Mouse (Mus musculus): Measurements from ENCODE around the gene Ocln. TPM values are rescaled to one million over a fixed set of nuclear protein-coding genes. Genes with fewer than 3 reads are reported as not detected.

The Ocln gene
- polyA plus RNA-seq, 1 experiment from 2014 or later: 76.9 TPM

DNA sequence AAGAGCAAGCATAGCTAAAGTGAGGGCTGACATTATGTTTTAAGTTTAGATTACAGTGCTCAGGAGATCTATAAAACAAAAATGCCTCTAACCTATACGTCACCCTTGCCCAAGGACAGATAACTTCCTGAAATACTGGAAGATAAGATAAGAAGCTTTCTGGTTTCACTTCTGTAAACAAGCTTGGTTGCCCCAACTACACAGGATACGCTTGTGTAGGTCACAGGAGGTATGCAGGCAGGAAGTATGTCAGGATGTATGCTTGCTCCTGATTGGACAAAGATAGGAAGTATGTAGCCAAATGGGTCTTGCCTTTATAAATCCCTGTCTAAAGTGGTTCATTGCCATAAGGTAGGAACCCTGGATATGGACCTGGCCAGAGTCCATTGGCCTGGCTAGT, 23.4 kb upstream of the Ocln start:
- Histone ChIP-seq H3K27ac (ENCODE audit: low read length) (peak overlapping the region; percentile 57), H3K4me1 (ENCODE audit: insufficient read depth, low read depth, low read length) (no peaks in the 10 kb centered on the region), H3K4me3 (ENCODE audit: low read depth, low read length) (no peak overlapping the region), H3K4me2 (replicated peaks; ENCODE audit: low read depth, low read length) (no peak overlapping the region), H3K9ac (replicated peaks; ENCODE audit: low read depth) (no peak overlapping the region), H3K36me3 (ENCODE audit: insufficient read depth, low read length) (no peaks in the 10 kb centered on the region), H3K27me3 (replicated peaks; ENCODE audit: insufficient read depth, low read length) (no peaks in the 10 kb centered on the region), H3K9me3 (ENCODE audit: low read length) (no peaks in the 10 kb centered on the region)
- TF ChIP-seq EP300 (IDR thresholded peaks at IDR 0.05) (peak; percentile 98), CTCF (IDR thresholded peaks at IDR 0.05) (no peak)
- 23% methylated on average over 2 of the region's 2 CpGs for WGBS
- DNase-seq (ENCODE audit: low spot score): peak; percentile 60
- ATAC-seq: peak; percentile 81

DNA sequence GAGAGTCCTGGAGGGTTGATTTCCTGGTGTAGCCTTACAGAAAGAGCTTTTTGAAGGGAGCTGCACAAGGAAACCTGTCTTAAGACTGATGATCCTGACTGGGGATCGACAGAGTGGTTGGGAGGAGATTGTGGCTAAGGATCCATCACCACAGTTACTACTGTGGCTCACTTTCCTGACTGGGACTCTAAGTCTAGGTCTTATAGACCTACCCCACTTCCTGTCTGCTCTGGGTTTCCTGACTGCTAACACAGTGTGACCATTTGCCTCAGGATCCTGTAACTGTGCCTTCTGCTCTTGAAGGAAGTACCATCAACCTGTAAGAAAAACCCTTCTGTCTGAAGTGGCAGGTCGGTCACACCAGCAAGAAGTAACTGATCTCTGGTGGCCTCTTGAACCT, 18.2 kb upstream of the Ocln start:
- ATAC-seq (no peak), DNase-seq (ENCODE audit: low spot score) (no peak)
- TF ChIP-seq CTCF (IDR thresholded peaks at IDR 0.05): no peak
- no peak for TF ChIP-seq EP300 (IDR thresholded peaks at IDR 0.05)
- no peaks in the 10 kb centered on the region for H3K36me3 ChIP-seq (ENCODE audit: insufficient read depth, low read length)
- H3K27me3 ChIP-seq (replicated peaks; ENCODE audit: insufficient read depth, low read length): no peaks in the 10 kb centered on the region
- no peaks in the 10 kb centered on the region for H3K4me1 ChIP-seq (ENCODE audit: insufficient read depth, low read depth, low read length)
- no peak overlapping the region for H3K9ac ChIP-seq (replicated peaks; ENCODE audit: low read depth)
- H3K9me3 ChIP-seq (ENCODE audit: low read length): no peaks in the 10 kb centered on the region
- 48% methylated on average over 2 of the region's 2 CpGs for WGBS
- H3K4me3 ChIP-seq (ENCODE audit: low read depth, low read length): no peak overlapping the region
- no peak overlapping the region for H3K4me2 ChIP-seq (replicated peaks; ENCODE audit: low read depth, low read length)
- H3K27ac ChIP-seq (ENCODE audit: low read length): no peak overlapping the region

DNA sequence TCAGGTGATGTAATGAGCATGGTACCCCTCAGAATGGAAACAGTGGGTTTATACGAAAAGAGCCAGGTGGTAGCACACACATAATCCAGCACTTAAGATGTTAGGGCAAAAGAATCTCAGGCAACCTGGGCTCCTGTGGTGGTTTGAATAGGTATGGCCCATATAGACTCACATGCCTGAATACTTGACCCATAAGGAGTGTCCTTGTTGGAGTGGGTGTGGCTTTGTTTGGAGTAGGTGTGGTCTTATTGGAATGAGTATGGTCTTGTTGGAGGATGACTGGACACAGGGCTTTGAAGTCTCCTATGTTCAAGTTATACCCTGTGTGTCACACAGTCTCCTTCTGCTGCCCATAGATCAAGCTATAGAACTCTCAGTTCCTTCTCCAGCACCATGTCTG, 15.8 kb upstream of the Ocln start:
- 89% methylated on average over 1 of the region's 1 CpGs for WGBS
- ATAC-seq: no peak

DNA sequence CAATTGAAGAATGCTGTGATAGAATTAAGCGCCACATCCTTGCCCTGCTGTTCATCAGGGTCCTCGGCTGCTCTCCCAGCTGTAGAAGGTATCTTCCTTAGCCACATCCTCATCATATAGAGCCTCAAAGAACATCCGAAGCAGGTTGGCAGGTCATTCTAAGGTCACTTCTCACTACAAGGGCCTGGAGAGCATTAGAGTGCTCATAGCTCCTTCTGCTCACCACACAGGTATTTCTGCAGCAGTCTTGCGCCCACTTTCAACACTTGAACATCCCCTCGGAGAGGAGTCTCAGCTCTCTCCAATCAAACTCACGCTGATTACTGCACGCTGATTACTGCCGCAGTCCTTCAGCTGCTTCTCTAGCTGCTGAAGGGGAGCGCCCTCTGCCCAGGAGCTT, 6.9 kb upstream of the Ocln start:
- Histone ChIP-seq H3K36me3 (ENCODE audit: insufficient read depth, low read length) (no peaks in the 10 kb centered on the region), H3K4me1 (ENCODE audit: insufficient read depth, low read depth, low read length) (no peaks in the 10 kb centered on the region), H3K27ac (ENCODE audit: low read length) (no peak overlapping the region), H3K4me3 (ENCODE audit: low read depth, low read length) (no peak overlapping the region), H3K27me3 (replicated peaks; ENCODE audit: insufficient read depth, low read length) (no peaks in the 10 kb centered on the region), H3K4me2 (replicated peaks; ENCODE audit: low read depth, low read length) (no peak overlapping the region), H3K9ac (replicated peaks; ENCODE audit: low read depth) (no peak overlapping the region), H3K9me3 (ENCODE audit: low read length) (no peaks in the 10 kb centered on the region)
- DNase-seq (ENCODE audit: low spot score) (peak; percentile 22), ATAC-seq (peak; percentile 64)
- WGBS: 60% methylated on average over 9 of the region's 9 CpGs
- no peak for TF ChIP-seq CTCF (IDR thresholded peaks at IDR 0.05)
- no peak for TF ChIP-seq EP300 (IDR thresholded peaks at IDR 0.05)

More for the DNA sequence above, 15.8 kb upstream of the Ocln start:
- no peak for DNase-seq (ENCODE audit: low spot score)
- no peak for TF ChIP-seq EP300 (IDR thresholded peaks at IDR 0.05)
- TF ChIP-seq CTCF (IDR thresholded peaks at IDR 0.05): no peak
- no peaks in the 10 kb centered on the region for H3K9me3 ChIP-seq (ENCODE audit: low read length)
- H3K9ac ChIP-seq (replicated peaks; ENCODE audit: low read depth): no peak overlapping the region
- no peak overlapping the region for H3K4me2 ChIP-seq (replicated peaks; ENCODE audit: low read depth, low read length)
- no peaks in the 10 kb centered on the region for H3K27me3 ChIP-seq (replicated peaks; ENCODE audit: insufficient read depth, low read length)
- H3K4me1 ChIP-seq (ENCODE audit: insufficient read depth, low read depth, low read length): no peaks in the 10 kb centered on the region
- H3K36me3 ChIP-seq (ENCODE audit: insufficient read depth, low read length): no peaks in the 10 kb centered on the region
- no peak overlapping the region for H3K4me3 ChIP-seq (ENCODE audit: low read depth, low read length)
- no peak overlapping the region for H3K27ac ChIP-seq (ENCODE audit: low read length)

DNA sequence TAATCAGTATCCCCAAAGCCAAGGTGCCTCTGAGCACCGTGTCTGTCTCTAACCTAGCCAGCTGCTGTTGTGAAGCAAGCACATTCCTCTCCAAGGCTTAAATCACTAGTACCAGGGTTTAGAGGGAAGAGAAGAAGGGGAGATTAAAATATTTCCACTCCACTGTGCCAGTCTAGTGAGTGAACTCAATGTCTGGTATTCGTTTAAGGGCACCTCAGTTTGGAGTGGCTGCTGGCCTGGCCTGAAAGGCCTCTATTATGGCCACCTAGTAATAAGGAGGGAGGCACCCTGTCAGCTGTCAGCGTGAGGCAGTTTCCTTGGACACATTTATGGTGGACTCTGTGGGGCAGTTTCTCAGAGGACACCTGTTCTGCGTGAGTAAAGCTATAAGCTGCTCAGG, 4.5 kb upstream of the Ocln start:
- ATAC-seq (peak; percentile 68), DNase-seq (ENCODE audit: low spot score) (peak; percentile 77)
- Histone ChIP-seq H3K36me3 (ENCODE audit: insufficient read depth, low read length) (no peaks in the 10 kb centered on the region), H3K27ac (ENCODE audit: low read length) (peak overlapping the region; percentile 45; the same call in 1 of the 2 replicates), H3K4me3 (ENCODE audit: low read depth, low read length) (no peak overlapping the region), H3K4me2 (replicated peaks; ENCODE audit: low read depth, low read length) (no peak overlapping the region), H3K4me1 (ENCODE audit: insufficient read depth, low read depth, low read length) (no peaks in the 10 kb centered on the region), H3K9ac (replicated peaks; ENCODE audit: low read depth) (no peak overlapping the region), H3K27me3 (replicated peaks; ENCODE audit: insufficient read depth, low read length) (peaks cover 7% of the 10 kb centered on the region), H3K9me3 (ENCODE audit: low read length) (no peaks in the 10 kb centered on the region)
- WGBS: 48% methylated on average over 4 of the region's 4 CpGs
- TF ChIP-seq EP300 (IDR thresholded peaks at IDR 0.05) (peak; percentile 92), CTCF (IDR thresholded peaks at IDR 0.05) (no peak)

DNA sequence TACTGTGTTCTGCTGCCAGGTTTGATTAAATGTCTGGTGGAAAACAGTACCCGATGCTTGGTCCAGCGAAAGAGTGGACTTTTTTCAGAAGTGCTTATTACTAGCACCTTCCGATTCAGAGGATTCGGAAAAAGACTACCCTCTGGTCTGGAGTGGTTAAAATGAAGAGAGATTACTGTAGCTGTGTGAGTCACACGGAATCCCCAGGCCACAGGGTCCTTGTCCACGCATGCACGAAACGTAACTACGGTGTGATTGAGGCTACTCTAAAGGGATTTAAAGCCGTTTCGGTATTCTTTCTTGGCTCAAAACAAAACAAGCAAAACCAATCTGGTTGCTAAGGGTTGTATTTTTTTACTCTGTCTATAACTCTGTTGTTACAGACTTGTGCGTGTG, 522 bp upstream of the Ocln start:
- Histone ChIP-seq H3K9me3 (ENCODE audit: low read length) (no peaks in the 10 kb centered on the region), H3K27me3 (replicated peaks; ENCODE audit: insufficient read depth, low read length) (peaks cover 7% of the 10 kb centered on the region), H3K4me2 (replicated peaks; ENCODE audit: low read depth, low read length) (peak overlapping the region; percentile 77), H3K4me3 (ENCODE audit: low read depth, low read length) (peak overlapping the region; percentile 79), H3K36me3 (ENCODE audit: insufficient read depth, low read length) (no peaks in the 10 kb centered on the region), H3K9ac (replicated peaks; ENCODE audit: low read depth) (peak overlapping the region; percentile 72), H3K27ac (ENCODE audit: low read length) (peak overlapping the region; percentile 94), H3K4me1 (ENCODE audit: insufficient read depth, low read depth, low read length) (no peaks in the 10 kb centered on the region)
- 6% methylated on average over 12 of the region's 12 CpGs for WGBS
- TF ChIP-seq EP300 (IDR thresholded peaks at IDR 0.05) (no peak), CTCF (IDR thresholded peaks at IDR 0.05) (no peak)
- DNase-seq (ENCODE audit: low spot score) (peak; percentile 46), ATAC-seq (peak; percentile 18; the same call in 1 of the 2 replicates)

DNA sequence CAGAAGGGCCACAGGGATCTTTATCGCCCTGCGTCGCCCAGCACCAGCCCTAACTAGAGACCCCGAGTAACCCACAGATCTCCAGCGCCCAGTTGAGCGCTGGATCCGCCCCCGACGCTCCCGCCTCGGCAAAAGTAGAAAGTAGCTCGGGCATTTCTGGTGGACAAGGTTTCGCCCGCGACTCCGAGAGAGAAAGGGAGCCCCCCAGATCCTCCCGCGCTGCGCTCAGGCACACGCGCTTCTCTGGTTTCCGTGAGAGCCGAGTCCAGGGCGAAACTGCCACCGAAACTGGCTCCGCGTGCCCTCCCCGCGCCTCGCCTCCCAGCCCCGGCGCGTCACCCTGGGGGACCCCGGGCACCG, 529 bp downstream of the Ocln start:
- Histone ChIP-seq H3K27ac (ENCODE audit: low read length) (peak overlapping the region; percentile 94), H3K9ac (replicated peaks; ENCODE audit: low read depth) (peak overlapping the region; percentile 72), H3K9me3 (ENCODE audit: low read length) (no peaks in the 10 kb centered on the region), H3K36me3 (ENCODE audit: insufficient read depth, low read length) (no peaks in the 10 kb centered on the region), H3K4me3 (ENCODE audit: low read depth, low read length) (peak overlapping the region; percentile 79), H3K4me1 (ENCODE audit: insufficient read depth, low read depth, low read length) (no peaks in the 10 kb centered on the region), H3K4me2 (replicated peaks; ENCODE audit: low read depth, low read length) (peak overlapping the region; percentile 77), H3K27me3 (replicated peaks; ENCODE audit: insufficient read depth, low read length) (peaks cover 7% of the 10 kb centered on the region)
- WGBS: under 1% methylated on average over 23 of the region's 35 CpGs
- TF ChIP-seq EP300 (IDR thresholded peaks at IDR 0.05): no peak
- TF ChIP-seq CTCF (IDR thresholded peaks at IDR 0.05): no peak
- DNase-seq (ENCODE audit: low spot score): peak; percentile 20
- peak; percentile 12 for ATAC-seq

All from lung, postnatal 0 days (tissue).